Mouse (Mus musculus) stomach, embryonic 16.5 days (tissue): ENCODE measurements around the gene Tpst2. TPM values are rescaled to one million over a fixed set of nuclear protein-coding genes. Genes with fewer than 3 reads are reported as not detected.

ENCODE experiments used
- ATAC-seq: fragments of 200-750 bp; cut with Nextera tagmentation; 2 replicates; pipeline ENCODE4 v1.8.0; 2017; ENCODE audit warnings: moderate number of reproducible peaks, moderate TSS enrichment; ENCODE audit not compliant: insufficient read depth, low FRiP score
- H3K27ac ChIP-seq: fragments of 300-500 bp; sonication (generic); 2 replicates; pipeline ENCODE4 v1.5.1; 2014; ENCODE audit warnings: low read length
- H3K27me3 ChIP-seq: fragments of 300-500 bp; sonication (generic); 2 replicates; pipeline ENCODE4 v1.6.1; 2014; ENCODE audit warnings: low read length, control low read depth, mixed read lengths; ENCODE audit not compliant: control insufficient read depth, insufficient read depth
- H3K36me3 ChIP-seq: fragments of 300-500 bp; sonication (generic); 2 replicates; pipeline ENCODE4 v1.6.1; 2014; ENCODE audit warnings: low read length; ENCODE audit not compliant: control insufficient read depth, insufficient read depth
- H3K4me1 ChIP-seq: fragments of 300-500 bp; sonication (generic); 2 replicates; pipeline ENCODE4 v1.6.1; 2014; ENCODE audit warnings: low read length, control low read depth, mixed read lengths; ENCODE audit not compliant: control insufficient read depth, insufficient read depth
- H3K4me2 ChIP-seq: fragments of 300-500 bp; sonication (generic); 2 replicates; pipeline ENCODE4 v1.6.1; 2014; ENCODE audit warnings: low read depth, low read length, mixed read lengths
- H3K4me3 ChIP-seq: fragments of 300-500 bp; sonication (generic); replicated peaks from 2 replicates; pipeline ENCODE4 v1.5.1; 2014; ENCODE audit warnings: mild to moderate bottlenecking, low read length
- H3K9ac ChIP-seq: fragments of 300-500 bp; sonication (generic); 2 replicates; pipeline ENCODE4 v1.6.1; 2014; ENCODE audit warnings: low read length
- H3K9me3 ChIP-seq: fragments of 300-500 bp; sonication (generic); replicated peaks from 2 replicates; pipeline ENCODE4 v1.6.1; 2016; ENCODE audit warnings: low read length, control low read depth; ENCODE audit not compliant: control insufficient read depth
- WGBS: fragments of 180-500 bp; shearing (Covaris S2); extraction: QIAGEN DNeasy Blood & Tissue Kit; methylation state at CpG from one replicate; pipeline ENCODE4 v1.1.7; 2014; 5-methylcytosine and 5-hydroxymethylcytosine counted together
- polyA plus RNA-seq: library from polyadenylated mRNA; unstranded; fragments of >200 nt; fragmentation: Nextera tagmentation; extraction: Ambion mirVana; gene quantifications from 2 replicates; pipeline ENCODE4 v1.2.1, GENCODE M21; 2015

Gene Tpst2
- polyA plus RNA-seq, 1 experiment from 2014 or later: 40.0 TPM

GRCm38 (mm10) chr5:112249106-112249505 lies 27.4 kb upstream of the Tpst2 start:
- Histone ChIP-seq H3K36me3 (no peaks in the 10 kb centered on the region), H3K9me3 (no peaks in the 10 kb centered on the region), H3K27ac (no peak overlapping the region), H3K27me3 (no peaks in the 10 kb centered on the region), H3K4me2 (no peak overlapping the region), H3K4me3 (no peak overlapping the region), H3K4me1 (no peaks in the 10 kb centered on the region), H3K9ac (no peak overlapping the region)
- no peak for ATAC-seq
- WGBS: 84% methylated on average over 11 of the region's 11 CpGs

DNA sequence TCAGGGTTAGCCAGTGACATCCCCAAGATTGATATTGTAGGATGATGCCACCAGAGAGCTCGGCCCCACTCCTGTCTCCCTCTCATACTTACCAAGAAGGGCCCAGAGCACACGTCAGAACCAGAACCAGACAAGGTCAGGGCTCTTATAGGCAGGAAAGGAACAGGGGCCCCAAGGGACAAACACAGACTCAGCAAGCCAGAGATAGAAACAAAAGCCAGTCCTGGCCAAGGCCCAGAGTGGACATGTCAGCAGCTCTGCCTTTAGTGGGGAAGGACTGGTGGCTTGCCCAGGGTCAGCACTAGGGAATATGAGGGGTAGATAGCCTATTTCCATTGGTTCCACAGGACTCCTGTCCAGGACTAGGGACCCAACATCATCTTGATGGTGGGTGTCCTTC lies 24.1 kb upstream of the Tpst2 start, which contains the start of gene Cryba4:
Gene Cryba4 (minus strand): TSS at position 119 of the 400 bp plus-strand sequence.
- H3K4me1 ChIP-seq: peaks cover 6% of the 10 kb centered on the region; the same call in 1 of the 2 replicates
- no peak within 1 kb of the TSS for H3K9ac ChIP-seq
- no peak within 1 kb of the TSS for H3K4me3 ChIP-seq
- H3K4me2 ChIP-seq: no peak within 1 kb of the TSS
- H3K36me3 ChIP-seq: no peaks in the 10 kb centered on the region
- no peaks in the 10 kb centered on the region for H3K27me3 ChIP-seq
- 60% methylated on average over 2 of the region's 2 CpGs for WGBS
- no peak within 1 kb of the TSS for H3K27ac ChIP-seq
- no peak for ATAC-seq
- no peaks in the 10 kb centered on the region for H3K9me3 ChIP-seq

DNA sequence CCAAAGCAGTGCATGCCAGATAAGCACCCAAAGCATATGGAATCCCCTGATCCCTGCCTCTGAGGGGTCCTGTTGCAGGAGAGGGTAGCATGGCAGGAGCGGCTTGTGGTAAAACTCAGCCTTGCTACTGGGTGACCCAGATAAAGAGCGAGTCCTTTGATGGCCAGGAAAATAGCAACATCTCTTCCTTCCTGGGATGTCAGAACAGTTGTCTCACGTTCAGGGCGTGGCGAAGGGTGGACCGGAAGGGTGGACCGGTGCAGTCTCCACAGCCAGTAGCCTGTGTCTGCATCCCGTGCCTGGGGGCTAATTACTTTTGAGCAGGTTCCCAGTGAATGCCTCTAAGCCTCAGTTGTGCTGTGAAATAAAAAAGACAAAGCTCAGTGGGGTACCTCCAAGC lies 23.3 kb upstream of the Tpst2 start:
- Histone ChIP-seq H3K27me3 (no peaks in the 10 kb centered on the region), H3K9me3 (no peaks in the 10 kb centered on the region), H3K9ac (no peak overlapping the region), H3K27ac (no peak overlapping the region), H3K36me3 (no peaks in the 10 kb centered on the region), H3K4me2 (no peak overlapping the region), H3K4me1 (peaks cover 6% of the 10 kb centered on the region; the same call in 1 of the 2 replicates), H3K4me3 (no peak overlapping the region)
- no peak for ATAC-seq
- WGBS: 48% methylated on average over 8 of the region's 8 CpGs

- Histone ChIP-seq H3K36me3 (no peaks in the 10 kb centered on the region), H3K9ac (no peak overlapping the region), H3K4me2 (no peak overlapping the region), H3K27ac (no peak overlapping the region), H3K4me1 (peaks cover 6% of the 10 kb centered on the region; the same call in 1 of the 2 replicates), H3K9me3 (no peaks in the 10 kb centered on the region), H3K4me3 (no peak overlapping the region), H3K27me3 (no peaks in the 10 kb centered on the region)
- peak; percentile 16; the same call in 1 of the 2 replicates for ATAC-seq
- WGBS: 66% methylated on average over 7 of the region's 7 CpGs
Observed at GRCm38 (mm10) chr5:112254282-112254806, 22.1 kb upstream of the Tpst2 start.

- peaks cover 6% of the 10 kb centered on the region; the same call in 1 of the 2 replicates for H3K4me1 ChIP-seq
- no peaks in the 10 kb centered on the region for H3K9me3 ChIP-seq
- H3K9ac ChIP-seq: no peak within 1 kb of the TSS
- H3K27me3 ChIP-seq: no peaks in the 10 kb centered on the region
- no peak within 1 kb of the TSS for H3K4me2 ChIP-seq
- no peak within 1 kb of the TSS for H3K4me3 ChIP-seq
- H3K36me3 ChIP-seq: no peaks in the 10 kb centered on the region
- ATAC-seq: no peak
- no peak within 1 kb of the TSS for H3K27ac ChIP-seq
- 54% methylated on average over 3 of the region's 3 CpGs for WGBS
Observed at GRCm38 (mm10) chr5:112255426-112255825, 21.1 kb upstream of the Tpst2 start, which contains the start of gene Crybb1. Gene Crybb1 (plus strand): TSS chr5:112255815.

- Histone ChIP-seq H3K36me3 (no peaks in the 10 kb centered on the region), H3K9ac (no peak overlapping the region), H3K27ac (no peak overlapping the region), H3K4me3 (no peak overlapping the region), H3K9me3 (no peaks in the 10 kb centered on the region), H3K4me1 (peaks cover 6% of the 10 kb centered on the region; the same call in 1 of the 2 replicates), H3K4me2 (no peak overlapping the region), H3K27me3 (no peaks in the 10 kb centered on the region)
- WGBS: 77% methylated on average over 9 of the region's 9 CpGs
- no peak for ATAC-seq
Observed at GRCm38 (mm10) chr5:112256457-112256856, 20.0 kb upstream of the Tpst2 start.

- WGBS: 69% methylated on average over 3 of the region's 3 CpGs
- peaks cover 6% of the 10 kb centered on the region; the same call in 1 of the 2 replicates for H3K4me1 ChIP-seq
- H3K36me3 ChIP-seq: no peaks in the 10 kb centered on the region
- H3K9me3 ChIP-seq: no peaks in the 10 kb centered on the region
- no peak overlapping the region for H3K9ac ChIP-seq
- no peak overlapping the region for H3K27ac ChIP-seq
- ATAC-seq: no peak
- no peaks in the 10 kb centered on the region for H3K27me3 ChIP-seq
- no peak overlapping the region for H3K4me3 ChIP-seq
- H3K4me2 ChIP-seq: no peak overlapping the region
Observed at GRCm38 (mm10) chr5:112257896-112258295, 18.6 kb upstream of the Tpst2 start.

- ATAC-seq: no peak
- H3K36me3 ChIP-seq: no peaks in the 10 kb centered on the region
Observed at GRCm38 (mm10) chr5:112259862-112260650, 16.4 kb upstream of the Tpst2 start.

GRCm38 (mm10) chr5:112260818-112261217 lies 15.7 kb upstream of the Tpst2 start:
- ATAC-seq: no peak
- Histone ChIP-seq H3K27me3 (no peaks in the 10 kb centered on the region), H3K4me2 (no peak overlapping the region), H3K27ac (no peak overlapping the region), H3K9me3 (no peaks in the 10 kb centered on the region), H3K4me1 (no peaks in the 10 kb centered on the region), H3K9ac (no peak overlapping the region), H3K4me3 (no peak overlapping the region), H3K36me3 (no peaks in the 10 kb centered on the region)
- WGBS: 78% methylated on average over 3 of the region's 3 CpGs

More at GRCm38 (mm10) chr5:112259862-112260650, 16.4 kb upstream of the Tpst2 start:
- H3K27ac ChIP-seq: no peak overlapping the region
- no peak overlapping the region for H3K4me3 ChIP-seq
- H3K9me3 ChIP-seq: no peaks in the 10 kb centered on the region
- 82% methylated on average over 16 of the region's 16 CpGs for WGBS
- H3K27me3 ChIP-seq: no peaks in the 10 kb centered on the region
- no peak overlapping the region for H3K9ac ChIP-seq
- H3K4me1 ChIP-seq: peaks cover 3% of the 10 kb centered on the region; the same call in 1 of the 2 replicates
- H3K4me2 ChIP-seq: no peak overlapping the region
